Mouse (Mus musculus) testis, adult 2 months (tissue): ENCODE data around the gene Slc25a3. TPM values are rescaled to one million over a fixed set of nuclear protein-coding genes. Genes with fewer than 3 reads are reported as not detected.

Source experiments
- H3K27ac ChIP-seq: fragments of 200-500 bp; 2 replicates; pipeline ENCODE4 v1.5.1; 2012; ENCODE audit warnings: low read depth, low read length; ENCODE audit not compliant: control insufficient read depth, insufficient read depth
- H3K27me3 ChIP-seq: fragments of 200-500 bp; 2 replicates; pipeline ENCODE4 v1.6.1; 2012; ENCODE audit warnings: mild to moderate bottlenecking, low read length, moderate library complexity; ENCODE audit not compliant: control insufficient read depth, insufficient read depth
- H3K36me3 ChIP-seq: fragments of 200-500 bp; 2 replicates; pipeline ENCODE4 v1.6.1; 2012; ENCODE audit warnings: mild to moderate bottlenecking, low read length; ENCODE audit not compliant: control insufficient read depth, insufficient read depth
- H3K4me1 ChIP-seq: fragments of 200-500 bp; 2 replicates; pipeline ENCODE4 v1.6.1; 2012; ENCODE audit warnings: low read length; ENCODE audit not compliant: control insufficient read depth, insufficient read depth
- H3K4me3 ChIP-seq: fragments of 200-500 bp; 2 replicates; pipeline ENCODE4 v1.5.1; 2012; ENCODE audit warnings: low read depth, mild to moderate bottlenecking, low read length, moderate library complexity, mixed read lengths; ENCODE audit not compliant: control insufficient read depth
- CTCF ChIP-seq: fragments of 200-500 bp; IDR thresholded peaks from 2 replicates; pipeline ENCODE4 v1.5.1; 2012; ENCODE audit warnings: low read depth, mild to moderate bottlenecking, inconsistent platforms, low read length, moderate library complexity; ENCODE audit not compliant: control insufficient read depth, insufficient read depth, insufficient replicate concordance
- POLR2A ChIP-seq: fragments of 200-500 bp; IDR thresholded peaks from 2 replicates; pipeline ENCODE4 v1.6.1; 2012; ENCODE audit warnings: low read depth, mild to moderate bottlenecking, inconsistent platforms, low read length, moderate library complexity; ENCODE audit not compliant: control insufficient read depth
- polyA plus RNA-seq: library from polyadenylated mRNA; depleted of rRNA; stranded (reverse); fragments of >200 nt; gene quantifications from 2 replicates; pipeline ENCODE4 v1.2.3, GENCODE M21; 2012

Slc25a3 gene
- polyA plus RNA-seq, 1 experiment, result 147 TPM

DNA sequence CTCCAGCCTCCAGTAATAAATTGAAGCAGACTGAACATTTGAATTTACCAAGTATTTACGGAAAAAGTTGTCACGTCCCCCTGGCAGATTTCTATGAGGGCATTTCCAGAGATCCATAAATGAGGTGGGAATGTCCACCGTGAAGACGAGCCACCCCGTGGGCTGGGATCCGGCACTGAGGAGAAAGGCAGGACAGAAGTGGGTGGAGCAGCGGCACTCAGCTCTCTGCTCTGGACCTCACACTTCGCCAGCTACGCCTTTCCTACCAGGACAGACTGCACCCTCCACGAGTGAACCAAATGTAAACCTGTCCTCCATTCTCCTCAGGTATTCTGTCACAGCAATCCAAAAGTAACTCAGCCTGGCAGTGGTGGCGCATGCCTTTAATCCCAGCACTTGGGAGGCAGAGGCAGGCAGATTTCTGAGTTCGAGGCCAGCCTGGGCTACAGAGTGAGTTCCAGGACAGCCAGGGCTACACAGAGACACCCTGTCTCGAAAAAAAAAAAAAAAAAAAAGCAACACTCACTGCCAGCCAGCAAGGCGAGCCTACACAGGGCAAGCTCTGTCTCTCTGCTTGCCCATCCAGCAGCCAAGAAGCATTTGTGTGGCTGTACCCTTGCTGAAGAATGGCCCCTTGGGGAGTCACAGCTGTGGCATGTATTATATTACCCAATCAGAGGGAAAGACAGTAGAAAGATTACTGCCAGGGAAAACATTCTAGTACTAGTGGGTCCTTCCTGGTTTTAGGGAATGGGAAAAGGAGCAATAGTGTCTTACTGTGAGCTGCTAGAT is 20.9 kb downstream of the Slc25a3 start:
- Histone ChIP-seq H3K27ac (no peak overlapping the region), H3K4me3 (no peak overlapping the region), H3K36me3 (no peaks in the 10 kb centered on the region), H3K4me1 (peaks cover 2% of the 10 kb centered on the region; the same call in 1 of the 2 replicates), H3K27me3 (no peaks in the 10 kb centered on the region)
- no peak for TF ChIP-seq POLR2A
- TF ChIP-seq CTCF, result no peak

DNA sequence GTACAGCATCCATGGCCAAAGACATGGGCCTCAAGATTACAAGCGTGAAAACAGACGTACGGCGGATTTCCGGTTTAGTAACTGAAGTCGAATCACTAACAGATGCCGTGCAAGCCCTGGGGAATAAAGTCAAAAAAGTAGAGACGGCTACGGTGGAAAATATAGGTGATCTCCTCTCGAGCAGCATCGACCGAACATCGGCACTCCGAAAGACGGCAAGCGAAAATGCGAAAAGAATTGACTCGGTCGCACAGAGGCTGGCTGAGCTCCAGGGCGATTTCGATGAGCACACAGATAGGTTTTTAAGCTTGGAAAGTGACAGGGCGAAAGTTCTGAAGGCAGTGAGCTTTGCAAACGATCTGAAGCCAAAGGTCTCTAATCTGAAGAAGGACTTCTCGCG is 21.9 kb downstream of the Slc25a3 start:
- H3K4me1 ChIP-seq, result peaks cover 2% of the 10 kb centered on the region; the same call in 1 of the 2 replicates
- TF ChIP-seq POLR2A (no peak), CTCF (no peak)
- no peaks in the 10 kb centered on the region for H3K36me3 ChIP-seq
- no peak overlapping the region for H3K27ac ChIP-seq
- no peaks in the 10 kb centered on the region for H3K27me3 ChIP-seq
- peak overlapping the region; percentile 65 for H3K4me3 ChIP-seq

- Histone ChIP-seq H3K27ac (no peak overlapping the region), H3K36me3 (no peaks in the 10 kb centered on the region), H3K27me3 (no peaks in the 10 kb centered on the region), H3K4me1 (peaks cover 2% of the 10 kb centered on the region; the same call in 1 of the 2 replicates), H3K4me3 (no peak overlapping the region)
- no peak for TF ChIP-seq POLR2A
- TF ChIP-seq CTCF, result no peak
Observed at GRCm38 (mm10) chr10:91100101-91100500, 23.8 kb downstream of the Slc25a3 start.

DNA sequence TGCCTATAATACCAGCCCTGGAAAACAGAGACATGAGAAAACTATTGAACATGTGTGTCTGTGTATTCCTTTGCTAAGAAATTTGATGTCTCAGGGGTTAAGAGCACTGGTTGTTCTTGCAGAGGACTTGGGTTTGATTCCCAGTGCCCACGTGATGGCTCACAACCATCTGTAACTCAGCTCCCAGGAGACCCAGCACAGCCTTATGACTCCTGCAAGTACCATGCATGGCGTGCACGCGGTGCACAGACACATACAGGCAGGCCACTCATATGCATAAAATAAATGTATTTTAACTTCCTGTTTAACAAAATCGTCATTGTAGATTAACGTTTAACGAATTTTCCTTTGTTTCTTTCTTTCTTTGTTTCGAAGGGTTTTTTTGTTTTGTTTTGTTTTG is 25.8 kb downstream of the Slc25a3 start:
- TF ChIP-seq CTCF (no peak), POLR2A (no peak)
- Histone ChIP-seq H3K27me3 (no peaks in the 10 kb centered on the region), H3K36me3 (no peaks in the 10 kb centered on the region)

DNA sequence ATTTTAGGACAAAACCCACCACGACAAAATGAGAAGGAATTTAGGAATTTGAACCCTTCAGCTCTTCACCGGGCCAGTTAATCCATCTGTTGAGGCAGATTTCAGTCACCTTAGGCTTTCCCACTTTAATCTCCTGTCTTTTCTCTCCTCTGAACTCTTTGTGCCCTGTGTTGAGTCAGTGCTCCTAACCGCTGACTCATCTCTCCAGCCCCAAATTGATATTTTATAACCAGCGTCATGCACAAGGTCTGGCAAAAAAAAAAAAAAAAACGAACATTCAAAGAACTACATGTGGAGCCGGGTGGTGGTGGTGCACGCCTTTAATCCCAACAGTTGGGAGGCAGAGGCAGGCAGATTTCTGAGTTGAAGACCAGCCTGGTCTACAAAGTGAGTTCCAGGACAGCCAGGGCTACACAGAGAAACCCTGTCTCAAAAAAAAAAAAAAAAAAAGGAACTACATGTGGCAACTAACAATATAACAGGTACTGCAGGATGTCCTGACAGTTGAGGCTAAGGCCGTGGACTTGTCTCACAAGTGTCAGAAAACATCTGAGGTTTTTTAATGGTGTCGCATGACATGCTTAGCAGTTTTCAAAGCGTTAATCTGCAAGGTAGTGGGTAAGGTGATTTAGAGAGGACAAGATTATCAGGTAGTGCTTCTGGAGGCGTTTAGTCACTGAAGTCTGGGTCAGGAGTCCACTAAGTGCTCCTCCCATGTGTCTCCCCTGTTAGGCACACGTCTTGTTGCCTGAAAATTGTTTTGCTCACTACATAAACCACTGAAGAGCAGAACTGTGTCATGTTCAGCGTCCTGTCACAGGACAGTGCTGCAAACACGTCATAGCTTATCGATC is 29.4 kb downstream of the Slc25a3 start:
- Histone ChIP-seq H3K36me3 (no peaks in the 10 kb centered on the region), H3K4me1 (no peaks in the 10 kb centered on the region), H3K27ac (no peak overlapping the region), H3K27me3 (no peaks in the 10 kb centered on the region), H3K4me3 (peak overlapping the region; percentile 27; the same call in 1 of the 2 replicates)
- TF ChIP-seq POLR2A, result no peak
- TF ChIP-seq CTCF, result no peak

More for the DNA sequence above, 25.8 kb downstream of the Slc25a3 start:
- no peak overlapping the region for H3K27ac ChIP-seq
- H3K4me3 ChIP-seq, result no peak overlapping the region
- H3K4me1 ChIP-seq, result peaks cover 2% of the 10 kb centered on the region; the same call in 1 of the 2 replicates

DNA sequence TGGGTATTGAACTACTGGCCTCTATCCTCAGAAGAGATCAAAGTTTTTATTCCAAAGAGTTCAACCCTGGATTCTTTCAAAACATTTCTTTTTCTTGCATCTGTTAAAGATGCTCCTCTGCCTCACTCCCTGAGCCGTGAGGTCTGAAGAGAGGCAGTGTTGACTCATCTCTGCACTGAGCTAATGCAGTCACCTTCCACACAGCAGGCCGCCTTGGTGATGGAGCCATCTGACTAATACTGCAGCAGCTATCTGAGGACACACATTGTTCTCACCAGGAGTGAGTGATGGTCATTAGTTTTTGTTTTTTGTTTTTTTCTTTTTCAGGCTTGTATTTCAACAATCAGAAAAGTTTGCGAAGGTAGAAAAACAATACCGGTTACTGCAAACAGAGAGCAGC is 31.0 kb downstream of the Slc25a3 start:
- no peaks in the 10 kb centered on the region for H3K27me3 ChIP-seq
- H3K4me3 ChIP-seq, result no peak overlapping the region
- TF ChIP-seq CTCF (no peak), POLR2A (no peak)
- H3K4me1 ChIP-seq, result no peaks in the 10 kb centered on the region
- no peak overlapping the region for H3K27ac ChIP-seq
- no peaks in the 10 kb centered on the region for H3K36me3 ChIP-seq

GRCm38 (mm10) chr10:91083393-91083927 is 40.4 kb downstream of the Slc25a3 start:
- Histone ChIP-seq H3K4me1 (peaks cover 4% of the 10 kb centered on the region), H3K4me3 (peak overlapping the region; percentile 96), H3K27me3 (no peaks in the 10 kb centered on the region), H3K36me3 (no peaks in the 10 kb centered on the region), H3K27ac (0 out of 2 replicates have a peak overlapping the region, but pooled peaks have one; percentile 23)
- TF ChIP-seq CTCF (no peak), POLR2A (no peak)
